In genomic region chr19:44247281-44248080, GRCm38 (mm10) we compare ENCODE assay signal across 8 mouse cellular contexts. TPM values are rescaled to one million over a fixed set of nuclear protein-coding genes. Genes with fewer than 3 reads are reported as not detected.
DNase-seq lines count a peak whose midpoint lies in the region; ATAC-seq and TF ChIP-seq lines count a peak whose summit lies in the region.

No protein-coding gene starts in this region.

- H3K36me3 ChIP-seq in lung, embryonic 14.5 days (ENCODE audit: insufficient read depth) = no peaks in the 10 kb centered on the region
- H3K36me3 ChIP-seq in forebrain, embryonic 13.5 days (ENCODE audit: poor library complexity, severe bottlenecking) = no peaks in the 10 kb centered on the region
- no peaks in the 10 kb centered on the region for H3K36me3 ChIP-seq in intestine, embryonic 15.5 days

- H3K9me3 ChIP-seq in lung, embryonic 14.5 days (ENCODE audit: low read depth, low read length) = no peaks in the 10 kb centered on the region
- no peaks in the 10 kb centered on the region for H3K9me3 ChIP-seq in forebrain, embryonic 13.5 days (replicated peaks)
- no peaks in the 10 kb centered on the region for H3K9me3 ChIP-seq in intestine, embryonic 15.5 days

- DNase-seq in lung, embryonic 14.5 days = peak; percentile 44
- DNase-seq in lung, postnatal 25 days (ENCODE audit: low spot score) = no peak
- peak; percentile 43 for DNase-seq in cerebellum, adult 8-10 months
- DNase-seq in mesoderm, embryonic 11.5 days (ENCODE audit: low read depth, low spot score) = peak; percentile 45
- DNase-seq in thymus, postnatal 25 days = peak; percentile 49
- DNase-seq in layer of hippocampus, adult 9-10 months (ENCODE audit: low spot score) = no peak

- H3K4me2 ChIP-seq in lung, embryonic 14.5 days = peak overlapping the region; percentile 92
- peak overlapping the region; percentile 79 for H3K4me2 ChIP-seq in forebrain, embryonic 13.5 days
- H3K4me2 ChIP-seq in intestine, embryonic 15.5 days (replicated peaks) = peak overlapping the region; percentile 80

- H3K4me1 ChIP-seq in lung, embryonic 14.5 days (ENCODE audit: insufficient read depth) = peaks cover 16% of the 10 kb centered on the region; the same call in 1 of the 2 replicates
- peaks cover 28% of the 10 kb centered on the region for H3K4me1 ChIP-seq in forebrain, embryonic 13.5 days
- peaks cover 31% of the 10 kb centered on the region for H3K4me1 ChIP-seq in intestine, embryonic 15.5 days (replicated peaks)

- peak; percentile 50 for ATAC-seq in lung, embryonic 14.5 days (ENCODE audit: insufficient read depth)
- ATAC-seq in forebrain, embryonic 13.5 days = 0 out of 2 replicates have a peak, but pooled peaks have one; percentile 1
- peak; percentile 44 for ATAC-seq in intestine, embryonic 15.5 days

- peak overlapping the region; percentile 56 for H3K9ac ChIP-seq in lung, embryonic 14.5 days
- peak overlapping the region; percentile 70 for H3K9ac ChIP-seq in forebrain, embryonic 13.5 days
- H3K9ac ChIP-seq in intestine, embryonic 15.5 days = peak overlapping the region; percentile 59

- WGBS in lung, embryonic 14.5 days = 2% methylated on average over 25 of the region's 25 CpGs
- WGBS in forebrain, embryonic 13.5 days = 3% methylated on average over 25 of the region's 25 CpGs
- 3% methylated on average over 25 of the region's 25 CpGs for WGBS in intestine, embryonic 15.5 days

- TF ChIP-seq CTCF in lung, embryonic 14.5 days (IDR thresholded peaks at IDR 0.05; ENCODE audit: low read depth) = no peak

- no peaks in the 10 kb centered on the region for H3K27me3 ChIP-seq in lung, embryonic 14.5 days (ENCODE audit: insufficient read depth, low read length)
- no peaks in the 10 kb centered on the region for H3K27me3 ChIP-seq in forebrain, embryonic 13.5 days
- H3K27me3 ChIP-seq in intestine, embryonic 15.5 days (replicated peaks) = no peaks in the 10 kb centered on the region

- H3K27ac ChIP-seq in lung, embryonic 14.5 days (ENCODE audit: low read depth) = peak overlapping the region; percentile 93
- peak overlapping the region; percentile 85 for H3K27ac ChIP-seq in forebrain, embryonic 13.5 days
- peak overlapping the region; percentile 94 for H3K27ac ChIP-seq in intestine, embryonic 15.5 days

- H3K4me3 ChIP-seq in lung, embryonic 14.5 days (ENCODE audit: low read depth, low read length) = peak overlapping the region; percentile 45
- H3K4me3 ChIP-seq in forebrain, embryonic 13.5 days = peak overlapping the region; percentile 48
- H3K4me3 ChIP-seq in intestine, embryonic 15.5 days (replicated peaks) = peak overlapping the region; percentile 40

RNA-seq across cellular contexts. Expression of gene Scd3, which starts 44.4 kb away (rescaled TPM):
- polyA plus RNA-seq in lung, embryonic 14.5 days (2014; fragmentation: Nextera tagmentation; extraction: Ambion mirVana) = 0.20 TPM in 2 replicates
- 1.4 and 1.6 TPM in 2 replicates for polyA plus RNA-seq in forebrain, embryonic 13.5 days (2015; fragmentation: Nextera tagmentation; extraction: Ambion mirVana)
- 0.15 and 0.54 TPM in 2 replicates for polyA plus RNA-seq in intestine, embryonic 15.5 days (2015; fragmentation: Nextera tagmentation; extraction: Ambion mirVana)

RNA-seq across cellular contexts. Expression of gene Scd2, which starts 46.0 kb away (rescaled TPM):
- 248 and 257 TPM in 2 replicates for polyA plus RNA-seq in lung, embryonic 14.5 days (2014; fragmentation: Nextera tagmentation; extraction: Ambion mirVana)
- 247 and 288 TPM in 2 replicates for polyA plus RNA-seq in forebrain, embryonic 13.5 days (2015; fragmentation: Nextera tagmentation; extraction: Ambion mirVana)
- polyA plus RNA-seq in intestine, embryonic 15.5 days (2015; fragmentation: Nextera tagmentation; extraction: Ambion mirVana) = 417 and 432 TPM in 2 replicates

RNA-seq across cellular contexts. Expression of gene Pkd2l1, which starts 55.2 kb away (rescaled TPM):
- not detected in 2 replicates for polyA plus RNA-seq in lung, embryonic 14.5 days (2014; fragmentation: Nextera tagmentation; extraction: Ambion mirVana)
- 0.11 and 0.17 TPM in 2 replicates for polyA plus RNA-seq in forebrain, embryonic 13.5 days (2015; fragmentation: Nextera tagmentation; extraction: Ambion mirVana)
- polyA plus RNA-seq in intestine, embryonic 15.5 days (2015; fragmentation: Nextera tagmentation; extraction: Ambion mirVana) = not detected in 2 replicates

Comparison
In these comparisons a context has a peak if more than half of its experiments do, and no peak if none do; other contexts are left out.
1. DNase-seq: peak in lung, embryonic 14.5 days (single experiment), cerebellum, adult 8-10 months (single experiment), mesoderm, embryonic 11.5 days (single experiment) and thymus, postnatal 25 days (single experiment); none in lung, postnatal 25 days (single experiment) and layer of hippocampus, adult 9-10 months (single experiment).
2. Peak in every context shown above with its lines, with median percentiles within 50 percentile points of each other: ATAC-seq, H3K27ac ChIP-seq, H3K4me2 ChIP-seq, H3K4me3 ChIP-seq and H3K9ac ChIP-seq.